Mouse (Mus musculus): ENCODE data around the gene Erc1.

DNA sequence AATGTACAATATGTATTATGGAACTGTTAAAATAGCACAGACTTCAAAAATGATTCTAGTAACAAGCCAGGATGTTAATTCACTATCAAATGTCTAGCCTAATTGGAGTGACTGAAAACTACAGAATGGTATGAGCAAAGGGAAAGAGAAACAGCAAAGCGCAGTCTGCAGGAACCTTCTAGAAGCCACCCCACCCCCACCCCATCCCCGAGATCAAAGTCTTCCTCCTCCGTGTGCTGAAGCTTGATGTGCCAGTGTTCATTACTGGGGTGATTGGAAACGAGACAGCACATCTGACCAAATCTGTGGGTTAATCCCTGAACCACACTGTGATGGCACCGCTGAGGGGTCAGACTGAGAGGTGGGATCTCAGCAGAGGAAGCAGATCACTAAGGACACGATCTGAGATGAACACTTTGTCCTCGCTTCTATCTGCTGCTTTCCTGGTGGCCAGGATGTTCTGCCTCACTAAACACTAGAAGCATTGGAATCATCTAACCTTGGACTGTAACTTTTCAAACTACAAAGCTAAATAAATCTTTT is 98.8 kb downstream of the Erc1 start:
- TF ChIP-seq EP300 (optimal IDR thresholded peaks at IDR 0.05) = no peak
- TF ChIP-seq CTCF (IDR thresholded peaks at IDR 0.05; ENCODE audit: low read depth) = no peak

Measured in stomach, postnatal 0 days (tissue).